Mouse (Mus musculus) heart, postnatal 10 days (tissue): ENCODE results near the gene Slc20a1. TPM values are rescaled to one million over a fixed set of nuclear protein-coding genes. Genes with fewer than 3 reads are reported as not detected.
A peak's percentile ranks its signal among the peaks of the same experiment; 100 is the strongest.

Experiments used
- DNase-seq, 2 experiments: peaks; one replicate each; pipeline ENCODE4 v3.0.0; 2021
- intact Hi-C: fragments of 180-260 bp; cut with DNase I; formaldehyde crosslinking; loops from one replicate; pipeline ENCODE4 v1.15.1; 2025
- total RNA-seq, 2 experiments: library from RNA; stranded (reverse); gene quantifications; 2 replicates each; pipeline ENCODE4 v1.2.3; 2021

Gene Slc20a1
- total RNA-seq, 2 experiments from 2014 or later, result 15.3 to 18.8 TPM

DNA sequence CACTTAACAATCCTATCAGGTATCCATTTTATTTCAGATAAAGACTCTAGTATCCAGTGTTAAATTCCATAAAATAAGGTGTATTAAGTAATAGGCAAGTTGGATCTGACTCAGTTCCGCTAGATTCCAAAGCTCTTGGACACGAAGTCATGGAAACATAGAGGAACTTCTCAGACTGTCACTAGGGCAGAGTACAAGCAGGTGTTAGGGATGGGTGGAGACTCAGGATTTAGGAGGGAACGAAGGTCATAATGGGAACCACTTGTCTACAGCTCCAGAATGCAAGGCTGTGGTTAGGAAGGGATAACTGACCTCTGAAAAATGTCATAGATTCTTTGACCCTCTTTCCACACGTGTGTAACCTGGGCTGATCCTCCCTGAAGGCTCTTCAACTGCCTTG lies 25.6 kb downstream of the Slc20a1 start:
- no peak for DNase-seq
- intact Hi-C loops, result no loop called here

DNA sequence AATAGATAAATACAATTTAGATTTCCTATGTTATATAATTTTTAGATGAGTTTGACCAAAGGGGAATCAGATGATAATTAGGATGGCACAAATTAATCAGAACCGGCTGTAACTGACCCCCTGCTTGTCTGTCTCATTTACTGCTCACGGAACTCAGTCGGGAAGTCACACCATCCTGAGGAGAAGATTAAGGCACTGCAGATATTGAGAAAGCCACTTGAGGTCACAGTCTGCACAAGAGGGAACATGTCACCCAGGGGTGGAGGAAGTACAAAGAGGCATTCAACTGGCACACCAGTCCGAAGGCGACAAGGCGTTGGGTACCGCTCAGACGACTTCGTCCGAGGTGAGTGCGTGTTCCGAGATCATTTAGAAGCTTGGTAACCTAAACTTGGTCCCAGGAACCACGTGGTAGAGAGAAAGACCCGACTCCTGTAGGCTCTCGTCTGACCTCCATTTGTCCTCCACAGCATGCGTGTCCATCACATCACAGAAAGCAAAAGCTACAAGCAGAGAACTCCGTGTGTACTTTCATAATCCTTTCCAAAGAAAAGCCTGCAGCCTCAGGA lies 26.8 kb downstream of the Slc20a1 start:
- intact Hi-C loops, result no loop called here
- DNase-seq, result no peak

DNA sequence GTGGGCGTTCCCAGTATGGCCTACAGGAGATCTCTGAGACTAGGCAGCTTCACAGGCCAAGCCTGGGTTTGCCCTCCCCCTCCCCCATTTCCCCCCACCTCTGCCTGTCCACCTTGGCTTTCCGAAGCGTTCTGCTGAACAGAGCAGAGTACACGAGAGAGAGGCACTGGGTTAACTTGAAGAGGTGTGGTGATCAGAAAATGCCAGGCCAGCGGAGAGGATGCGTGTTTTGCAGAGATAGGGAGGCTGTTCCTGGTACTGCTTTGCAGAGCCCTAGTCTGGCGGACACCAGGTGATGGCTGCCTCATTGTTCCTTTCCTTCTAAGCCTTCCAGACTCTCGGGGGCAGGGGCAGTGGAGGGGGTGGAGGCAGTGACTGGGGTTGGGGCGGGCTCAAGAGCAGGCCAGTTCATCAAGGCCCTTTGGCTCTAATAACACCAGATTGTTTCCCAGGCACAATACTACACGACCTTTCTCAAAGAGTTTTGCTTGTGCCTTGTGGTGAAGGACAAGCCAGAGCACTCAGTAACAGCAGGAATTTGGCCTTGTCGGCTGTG lies 27.8 kb downstream of the Slc20a1 start:
- intact Hi-C loops, result no loop called here
- no peak for DNase-seq

DNA sequence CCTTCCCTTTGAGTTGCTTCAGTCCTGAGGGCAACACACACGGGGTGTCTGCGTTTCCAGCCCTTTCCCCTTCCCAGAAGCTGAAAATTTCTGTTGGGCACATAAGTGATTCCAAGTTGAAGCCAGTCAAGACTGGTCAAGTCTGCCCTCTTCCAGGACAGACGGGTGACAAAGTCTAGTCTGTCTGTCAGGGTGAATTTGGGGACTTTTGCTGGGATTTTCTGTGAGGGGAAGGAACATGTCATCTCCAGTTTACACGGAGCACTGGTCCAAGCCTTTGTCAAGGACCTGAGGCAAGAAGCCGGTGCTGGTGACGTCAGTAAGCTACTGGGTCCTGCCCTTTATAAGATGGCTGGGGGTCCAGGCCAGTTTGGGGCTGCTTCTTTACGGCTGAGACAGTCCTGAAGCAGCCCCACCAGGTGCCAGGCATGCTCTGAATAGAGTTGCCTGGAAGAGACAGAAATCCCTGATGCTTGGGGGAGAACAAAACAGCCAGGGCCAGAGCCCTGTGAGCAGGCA lies 28.5 kb downstream of the Slc20a1 start:
- no peak for DNase-seq
- intact Hi-C loops, result no loop called here

DNA sequence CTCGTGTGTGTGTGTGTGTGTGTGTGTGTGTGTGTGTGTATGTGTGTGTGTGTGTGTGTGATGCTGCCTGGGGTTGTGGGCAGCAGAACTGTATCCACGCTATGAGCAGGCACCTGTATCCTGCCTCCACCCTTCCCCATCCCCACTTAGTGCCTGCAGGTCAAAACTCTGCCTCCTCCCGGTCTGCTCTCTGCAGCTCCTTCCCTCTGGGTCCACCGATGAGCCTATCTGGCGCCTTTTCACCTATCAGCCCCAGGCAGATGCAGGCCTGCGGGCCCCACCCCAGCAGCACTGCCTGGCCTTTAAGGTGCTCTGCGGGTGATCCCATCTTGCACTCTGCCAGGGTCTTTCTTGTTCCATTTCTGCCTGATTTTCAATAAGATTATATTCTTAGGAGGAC lies 29.1 kb downstream of the Slc20a1 start:
- DNase-seq, result no peak
- intact Hi-C loops, result no loop called here

DNA sequence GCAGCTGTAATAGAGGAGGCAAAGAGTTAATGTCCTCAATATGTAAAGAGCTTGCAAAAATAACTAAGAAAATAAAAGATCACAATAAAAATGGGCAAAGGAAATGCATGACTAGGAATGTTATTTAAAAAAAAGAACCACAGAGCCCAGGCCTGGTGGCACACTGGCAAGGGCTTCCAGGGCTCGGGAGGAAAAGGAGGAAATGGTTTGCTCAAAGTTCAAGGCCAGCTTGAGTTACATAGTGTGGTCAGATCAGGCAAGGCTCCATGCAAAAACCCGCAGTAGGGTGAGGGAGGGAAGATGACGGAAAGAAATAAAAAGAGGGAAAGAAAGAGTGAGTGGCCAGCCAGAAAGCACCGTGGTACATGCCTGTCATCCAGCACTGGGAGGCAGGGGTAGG lies 30.0 kb downstream of the Slc20a1 start:
- intact Hi-C loops, result no loop called here
- DNase-seq, result no peak

DNA sequence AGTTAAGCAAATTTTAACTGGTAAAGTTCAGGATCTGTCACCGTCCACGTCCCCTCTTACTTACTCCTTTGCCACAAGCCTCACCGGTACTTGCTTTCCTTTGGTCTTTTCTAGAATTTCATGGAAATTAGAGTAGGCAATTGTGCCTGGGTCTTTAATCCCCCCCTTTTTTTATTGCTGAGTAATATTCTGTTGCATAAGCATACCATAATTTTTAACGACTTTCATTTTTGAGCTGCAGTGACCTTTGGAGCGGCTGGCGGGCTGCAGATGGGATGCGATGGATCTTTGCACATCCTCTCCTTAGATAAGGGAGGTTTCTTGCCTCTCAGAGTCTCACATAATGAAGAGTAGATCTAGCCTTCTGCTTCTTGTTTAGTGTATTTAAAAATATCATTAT lies 30.8 kb downstream of the Slc20a1 start:
- no peak for DNase-seq
- intact Hi-C loops, result no loop called here

DNA sequence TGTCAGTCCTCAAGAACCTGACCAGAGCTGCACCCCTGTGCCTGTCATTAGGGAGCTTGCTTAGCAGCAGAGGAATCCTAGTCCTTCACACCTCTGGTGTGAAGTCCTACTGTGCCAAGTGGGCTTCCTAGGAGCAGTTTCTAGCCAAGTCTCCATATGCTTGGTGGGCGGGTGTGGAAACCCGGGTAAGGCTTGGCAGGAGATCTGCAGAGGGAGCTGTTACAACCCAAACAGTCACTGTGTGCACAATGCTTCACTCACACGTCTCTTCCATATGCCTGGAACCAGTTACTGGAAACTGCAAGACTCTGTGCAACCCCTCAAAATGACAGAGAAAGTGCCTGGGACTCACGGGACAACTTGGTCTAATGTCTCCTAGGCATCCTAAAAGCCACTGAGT lies 33.5 kb downstream of the Slc20a1 start:
- intact Hi-C loops, result no loop called here
- no peak for DNase-seq

DNA sequence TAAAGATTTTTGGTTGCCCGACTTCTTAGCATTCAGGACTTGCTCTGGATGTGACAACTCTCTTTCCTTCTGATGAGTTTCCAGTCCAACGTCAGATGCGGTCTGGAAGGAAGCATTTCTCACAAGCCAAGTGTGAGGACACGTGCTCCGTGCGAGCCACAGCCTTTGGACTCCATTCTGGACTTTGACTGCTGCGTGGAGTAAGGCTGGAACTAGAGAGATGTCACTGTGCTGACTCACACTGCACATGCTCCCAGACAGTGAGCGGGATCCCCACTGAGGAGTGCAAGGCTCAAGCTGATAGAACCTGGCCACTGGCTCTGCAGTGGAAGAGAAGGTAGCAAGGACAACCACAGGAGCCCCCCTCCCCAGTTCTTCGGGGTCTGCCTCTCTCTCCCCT lies 33.9 kb downstream of the Slc20a1 start:
- peak in 1 of 2 experiments; percentile 33 for DNase-seq
- intact Hi-C loops, result no loop called here

DNA sequence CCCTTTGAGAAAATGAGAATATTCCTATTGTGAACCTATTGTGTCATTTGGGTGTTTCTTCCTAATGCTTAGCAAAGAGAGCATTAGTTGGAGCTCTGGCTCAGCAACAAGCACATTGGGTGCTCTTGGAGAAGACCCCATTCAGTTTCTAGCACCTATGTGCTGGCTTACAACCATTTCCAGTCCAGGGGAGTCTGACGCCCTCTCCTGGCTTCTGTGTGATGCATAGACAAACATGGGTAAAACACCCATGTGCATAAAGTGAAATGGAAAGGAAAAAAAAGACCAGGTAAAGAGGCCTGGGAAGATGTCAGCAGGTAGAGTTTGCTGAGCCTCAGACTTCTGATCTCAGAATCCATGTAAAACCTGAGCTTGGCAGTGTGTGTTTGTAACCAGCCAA lies 34.7 kb downstream of the Slc20a1 start:
- no peak for DNase-seq
- intact Hi-C loops, result no loop called here

DNA sequence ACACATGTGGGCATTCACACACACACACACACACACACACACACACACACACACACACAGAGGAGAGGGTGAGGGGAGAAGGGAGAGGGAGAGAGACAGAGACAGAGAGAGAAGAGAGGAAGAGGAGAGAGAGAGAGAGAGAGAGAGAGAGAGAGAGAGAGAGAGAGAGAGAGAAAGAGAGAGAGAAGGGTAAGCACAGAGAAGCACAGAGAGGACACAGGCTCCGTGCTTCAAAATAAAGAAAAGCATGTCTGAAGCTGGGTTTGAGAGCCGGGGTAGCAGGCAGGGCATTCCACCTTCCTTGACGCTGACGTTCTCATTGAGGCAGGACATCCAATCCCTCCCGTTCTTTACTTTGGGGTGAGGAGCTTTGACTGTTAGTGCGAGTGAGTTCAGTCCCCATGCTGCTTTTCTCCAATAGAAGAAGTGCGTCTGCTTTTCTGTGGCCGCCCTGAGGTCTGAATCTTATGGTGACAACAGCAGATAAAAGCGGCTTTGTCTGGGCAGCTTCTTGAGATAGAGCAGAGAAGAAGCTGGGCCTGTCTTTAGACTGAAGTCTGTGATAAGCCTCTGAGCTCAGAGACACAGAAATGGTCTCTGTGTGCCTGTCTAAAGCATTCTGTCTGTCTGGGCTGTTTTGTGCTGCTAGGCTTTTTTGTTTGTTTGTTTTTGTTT lies 35.4 kb downstream of the Slc20a1 start:
- intact Hi-C loops, result no loop called here

DNA sequence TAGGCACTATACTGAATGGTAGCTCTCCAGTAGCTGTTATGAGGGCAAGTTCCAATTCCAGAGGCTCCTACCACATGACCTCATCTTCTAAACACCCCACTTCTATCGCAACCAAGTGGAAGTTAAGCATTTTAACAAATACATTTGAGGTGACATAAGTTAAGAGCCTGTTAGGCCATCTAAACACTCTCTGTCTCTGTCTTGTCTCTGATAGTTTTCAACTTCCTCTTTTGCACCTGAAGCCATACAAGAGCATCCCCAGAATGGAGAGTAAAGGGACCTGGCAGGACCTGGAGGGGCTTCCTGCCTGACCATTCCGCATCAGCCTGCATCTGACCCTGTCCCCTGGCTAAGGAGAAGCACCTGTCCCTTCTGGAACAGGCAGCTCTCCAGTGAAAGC lies 36.2 kb downstream of the Slc20a1 start:
- DNase-seq, result no peak
- intact Hi-C loops, result no loop called here

More for the DNA sequence above, 35.4 kb downstream of the Slc20a1 start:
- no peak for DNase-seq

DNA sequence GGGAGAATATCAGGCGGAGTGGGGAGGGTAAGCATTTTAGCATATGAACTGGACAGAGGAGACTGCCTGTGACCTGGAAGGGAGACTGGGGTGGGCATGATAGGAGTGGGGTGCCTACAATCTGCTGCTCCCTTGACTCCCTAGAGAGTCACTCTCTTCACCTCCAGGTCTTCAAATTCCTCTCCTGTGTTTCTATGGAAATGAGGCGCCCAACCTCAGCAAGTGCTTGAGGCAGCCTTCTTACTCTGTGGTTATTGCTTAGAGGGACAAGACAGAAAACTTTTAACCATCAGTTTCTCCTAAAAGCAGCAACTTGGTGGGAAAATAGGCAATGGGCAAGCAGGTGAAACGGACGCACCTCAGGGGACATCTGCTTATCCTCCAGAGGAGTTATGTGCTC lies 38.0 kb downstream of the Slc20a1 start:
- DNase-seq, result no peak
- intact Hi-C loops, result no loop called here

DNA sequence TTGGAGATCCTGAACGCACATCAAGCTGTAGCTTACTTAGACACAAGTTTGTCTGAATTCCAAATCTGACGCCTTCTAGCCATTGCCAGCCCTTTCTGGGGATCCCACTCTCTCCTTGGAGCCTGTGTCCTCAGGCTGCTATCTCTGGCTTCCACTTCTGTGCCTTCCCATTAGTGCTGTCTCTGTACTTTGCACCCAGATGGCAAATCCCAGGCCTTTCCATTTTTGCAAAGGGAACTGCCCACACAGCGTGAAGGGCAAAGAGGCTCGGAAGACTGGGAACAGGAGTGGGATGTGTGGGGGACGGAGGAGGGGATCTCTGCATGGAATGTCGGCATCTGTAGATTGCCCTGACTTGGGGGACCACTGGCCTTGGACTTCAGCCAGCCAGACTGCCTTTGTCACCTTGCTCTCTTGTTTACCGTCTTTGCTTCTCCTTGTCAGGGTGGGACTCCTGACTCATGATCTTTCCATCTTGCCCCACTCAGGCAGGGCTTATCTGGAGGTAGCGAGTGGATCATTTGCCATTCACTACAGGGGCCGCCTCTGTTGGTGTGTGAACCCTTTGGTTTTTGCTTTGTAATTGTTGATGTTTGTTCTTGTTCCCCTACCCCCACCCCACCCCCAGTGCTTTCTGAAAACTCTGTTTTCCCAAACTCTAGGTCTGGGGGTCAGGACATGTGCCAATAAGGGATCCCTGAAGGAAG lies 42.3 kb downstream of the Slc20a1 start:
- intact Hi-C loops, result no loop called here
- no peak for DNase-seq

DNA sequence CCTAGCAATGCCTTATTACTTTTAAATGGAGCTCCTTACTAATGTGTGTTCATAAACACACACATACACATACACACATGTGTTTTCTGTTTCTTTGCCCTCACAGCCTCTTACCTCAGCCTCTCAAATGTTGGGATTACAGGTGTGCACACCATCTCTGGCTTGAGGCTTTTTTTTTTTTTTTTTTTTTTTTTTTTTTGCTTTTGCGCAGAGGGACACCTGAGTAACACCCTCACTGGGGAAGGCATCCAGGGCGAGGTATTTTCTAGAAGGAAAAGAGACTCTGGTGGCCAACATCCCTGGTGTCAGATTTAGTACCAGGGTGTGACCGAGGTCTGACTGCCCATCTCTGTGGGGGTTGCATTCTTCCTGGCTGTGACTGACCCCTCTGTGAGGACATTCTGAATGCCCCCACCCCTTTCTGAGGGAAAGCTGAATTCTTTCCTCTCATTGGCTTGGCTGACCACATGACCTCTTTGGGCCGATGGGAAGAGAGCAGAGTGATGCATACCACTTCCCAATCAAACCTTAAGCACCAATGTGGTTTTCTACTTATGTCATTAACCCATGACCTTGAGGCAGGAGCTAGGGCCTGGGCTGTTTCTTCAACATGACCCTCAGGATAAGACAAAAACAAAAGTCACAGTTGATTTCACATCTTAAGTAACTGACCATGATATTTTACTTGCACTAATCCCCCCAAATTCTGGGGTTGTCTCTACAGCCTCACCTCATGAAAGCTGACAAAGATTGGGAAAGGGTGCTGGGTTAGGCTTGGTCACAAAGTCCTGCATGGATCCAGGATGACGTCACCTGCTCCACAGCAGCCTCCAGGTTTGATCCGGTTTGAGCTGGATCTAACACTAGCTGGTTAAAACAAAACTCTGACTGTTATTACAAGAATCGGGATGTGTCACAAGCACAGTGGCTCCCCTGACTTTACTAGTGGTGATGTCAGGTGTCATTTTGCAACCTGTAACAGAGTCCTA lies 43.6 kb downstream of the Slc20a1 start:
- intact Hi-C loops, result no loop called here
- DNase-seq, result no peak

DNA sequence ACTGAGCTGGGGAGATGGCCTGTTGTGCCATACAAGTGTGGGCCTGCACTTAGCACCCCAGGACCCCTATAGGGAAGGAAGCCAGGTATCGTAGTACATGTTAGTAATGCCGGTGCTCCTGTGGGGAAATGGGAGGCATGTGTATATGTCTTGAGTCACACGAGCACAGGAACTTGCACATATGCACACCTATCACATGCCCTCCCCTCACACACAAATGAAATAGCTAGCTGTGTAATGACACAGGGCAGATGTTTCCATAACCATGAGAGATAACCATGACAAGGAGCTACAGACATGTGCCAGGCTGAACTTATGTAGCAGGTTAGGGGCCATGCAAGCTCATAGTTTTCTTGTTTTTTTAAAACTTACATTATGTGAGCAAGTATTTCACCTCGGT lies 44.4 kb downstream of the Slc20a1 start:
- intact Hi-C loops, result no loop called here
- no peak for DNase-seq

DNA sequence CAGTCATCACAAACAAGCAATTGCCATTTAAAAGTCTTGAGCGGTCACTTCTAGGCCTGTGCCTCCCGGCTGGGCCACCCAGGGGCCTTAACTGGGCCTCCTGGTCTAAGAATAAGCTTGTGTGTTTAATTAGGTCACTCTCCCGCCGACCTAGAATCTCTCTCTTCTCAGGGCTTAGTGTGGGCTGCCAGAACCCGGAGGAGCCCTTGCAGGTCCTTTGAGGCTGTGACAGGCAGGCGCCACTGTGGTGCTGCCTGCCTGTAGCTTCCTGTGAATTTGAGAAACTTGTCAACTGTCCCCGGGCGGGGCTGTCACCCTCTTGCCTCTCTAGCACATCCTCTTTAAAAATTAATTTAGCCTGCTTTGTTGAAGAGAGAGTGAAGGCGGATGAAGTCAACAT lies 45.2 kb downstream of the Slc20a1 start:
- DNase-seq, result peak; percentile 20 to 24
- intact Hi-C loops, result no loop called here

DNA sequence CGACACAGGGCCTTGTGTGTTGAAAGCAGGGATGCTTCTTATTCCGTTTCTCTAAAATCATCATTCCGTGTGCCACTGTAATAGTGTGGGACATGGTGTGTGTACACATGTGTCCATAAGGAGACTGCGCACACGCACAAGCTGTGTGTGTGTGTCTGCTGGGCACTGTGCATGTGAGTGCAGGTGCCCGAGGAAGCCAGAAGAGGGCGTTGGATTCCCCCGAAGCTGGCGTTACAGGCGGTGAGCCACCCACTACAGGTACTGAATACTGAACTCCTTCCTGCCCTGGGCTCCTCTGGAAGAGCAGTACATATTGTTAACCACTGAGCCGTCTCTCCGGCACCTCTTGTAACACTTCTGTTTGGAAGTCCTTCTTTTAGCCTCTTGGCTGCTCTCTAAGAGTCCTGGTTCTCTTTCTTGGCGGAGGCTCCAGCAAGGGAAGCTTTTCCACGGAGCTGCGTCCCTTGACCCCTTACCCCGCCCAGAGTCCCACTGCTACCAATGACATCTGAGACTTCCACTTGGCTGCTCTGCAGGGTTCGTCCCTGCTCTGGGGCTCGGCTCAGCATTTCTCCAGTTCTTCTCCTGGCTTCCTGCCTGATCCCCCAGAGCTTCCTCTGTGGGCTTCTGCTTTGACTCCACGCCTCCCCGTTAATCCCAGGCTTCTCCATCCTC lies 46.0 kb downstream of the Slc20a1 start:
- peak; percentile 39 to 47 for DNase-seq
- intact Hi-C loops, result no loop called here

DNA sequence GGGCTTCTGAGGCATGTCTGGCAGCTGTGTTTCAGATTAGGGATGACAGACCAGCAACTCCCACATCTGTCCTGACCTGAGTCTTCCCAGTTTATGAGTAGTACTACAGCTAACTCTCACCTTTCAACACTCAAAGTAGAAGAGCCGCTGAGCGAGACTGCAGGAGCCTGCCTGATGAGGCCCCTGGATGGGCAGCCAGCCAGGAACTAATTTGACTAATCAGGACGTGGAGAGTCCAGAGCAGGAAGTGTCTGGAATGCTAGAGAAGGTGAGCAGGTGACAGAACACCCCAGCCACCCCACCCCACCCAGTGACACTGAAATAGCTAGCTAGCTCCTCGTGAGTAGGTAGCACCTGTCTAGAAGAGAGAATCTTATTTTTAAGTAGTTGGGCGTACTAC lies 47.1 kb downstream of the Slc20a1 start:
- intact Hi-C loops, result no loop called here
- DNase-seq, result peak; percentile 34 to 39

DNA sequence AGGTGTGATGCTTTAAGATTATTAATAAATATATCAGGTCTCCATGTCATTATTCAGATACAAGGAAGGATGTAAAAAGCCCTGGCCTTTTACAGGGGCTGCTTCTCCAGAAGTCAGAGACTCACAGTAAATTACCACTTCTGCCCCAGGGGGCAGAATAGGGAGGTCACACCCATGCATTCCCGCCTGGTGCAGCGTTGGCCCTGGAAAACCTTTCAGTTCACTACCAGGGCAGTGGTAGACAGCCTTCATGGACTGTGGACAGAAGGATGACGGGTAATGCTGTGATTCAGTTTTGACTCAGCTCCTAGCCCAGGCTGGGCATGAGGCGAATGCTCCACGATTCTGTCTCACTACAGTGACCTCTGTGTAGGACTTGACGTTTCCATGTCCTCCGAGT lies 47.9 kb downstream of the Slc20a1 start:
- intact Hi-C loops, result no loop called here
- no peak for DNase-seq
